Mouse (Mus musculus): ENCODE measurements at regions not wholly inside any gene's neighbourhood (a gene's known extent, or its start where the extent isn't known, plus 50 kb on each side); places are given as distances from the start of the nearest gene placed in this dataset.

- H3K4me3 ChIP-seq (replicated peaks in 1 of 3; ENCODE audit: low read depth in 2 of 3, low read length in 2 of 3, poor library complexity in 1 of 3): no peak overlapping the region
- H3K9ac ChIP-seq (ENCODE audit: insufficient read depth, low read depth): no peak overlapping the region
- TF ChIP-seq MAFK (IDR thresholded peaks at IDR 0.05; ENCODE audit: insufficient replicate concordance, low read length) (0 out of 2 replicates have a peak, but pooled peaks have one; percentile 21), CHD2 (IDR thresholded peaks at IDR 0.05; ENCODE audit: low read length) (no peak), RAD21 (IDR thresholded peaks at IDR 0.05; ENCODE audit: low read depth, low read length) (no peak), ELF1 (IDR thresholded peaks at IDR 0.05; ENCODE audit: low read depth, low read length) (no peak), TCF12 (IDR thresholded peaks at IDR 0.05; ENCODE audit: low read depth, low read length) (no peak), NELFE (IDR thresholded peaks at IDR 0.05; ENCODE audit: low read depth, low read length) (no peak), KAT2A (IDR thresholded peaks at IDR 0.05; ENCODE audit: insufficient replicate concordance, low read length) (no peak), PAX5 (IDR thresholded peaks at IDR 0.05; ENCODE audit: low read length) (no peak)
- no peaks in the 10 kb centered on the region for H3K79me2 ChIP-seq (replicated peaks; ENCODE audit: control insufficient read depth, extremely low read depth, insufficient read depth, poor library complexity, severe bottlenecking)
- H3K9me3 ChIP-seq (replicated peaks; ENCODE audit: low read length): no peaks in the 10 kb centered on the region
- no peak for DNase-seq (ENCODE audit: extremely low read depth)
- H3K27ac ChIP-seq (ENCODE audit: insufficient read depth, low read depth): no peak overlapping the region
- H3K4me1 ChIP-seq (ENCODE audit: control insufficient read depth in 1 of 2, insufficient read depth in 2 of 2): no peaks in the 10 kb centered on the region
- dilution Hi-C loops (cut with MboI; ENCODE audit: extremely low pct_ligation_motif_present, extremely low pct_unique_long_range_greater_than_20kb, low sequenced_read_pairs) (no loop called here), in situ Hi-C loops (cut with MboI; ENCODE audit: low pct_ligation_motif_present, low pct_unique_long_range_greater_than_20kb, low sequenced_read_pairs) (no loop called here)
- no peak overlapping the region for H3K4me2 ChIP-seq (ENCODE audit: insufficient read depth, low read depth, poor library complexity, severe bottlenecking)
- H3K27me3 ChIP-seq (replicated peaks): no peaks in the 10 kb centered on the region
- H3K36me3 ChIP-seq (replicated peaks in 1 of 2; ENCODE audit: control insufficient read depth in 1 of 2, insufficient read depth in 1 of 2, low read length in 1 of 2): no peaks in the 10 kb centered on the region
Measured at GRCm38 (mm10) chr6:98731010-98731530, 388.5 kb upstream of the Gm765 start.

GRCm38 (mm10) chr6:98726605-98727144 is 384.1 kb upstream of the Gm765 start:
- DNase-seq (ENCODE audit: extremely low read depth): no peak

More at GRCm38 (mm10) chr6:98726605-98727144, 384.1 kb upstream of the Gm765 start:
- dilution Hi-C loops (cut with MboI; ENCODE audit: extremely low pct_ligation_motif_present, extremely low pct_unique_long_range_greater_than_20kb, low sequenced_read_pairs): no loop called here
- Histone ChIP-seq H3K27ac (ENCODE audit: insufficient read depth, low read depth) (no peak overlapping the region), H3K36me3 (replicated peaks in 1 of 2; ENCODE audit: control insufficient read depth in 1 of 2, insufficient read depth in 1 of 2, low read length in 1 of 2) (no peaks in the 10 kb centered on the region), H3K9me3 (replicated peaks; ENCODE audit: low read length) (no peaks in the 10 kb centered on the region), H3K4me2 (ENCODE audit: insufficient read depth, low read depth, poor library complexity, severe bottlenecking) (no peak overlapping the region), H3K4me1 (ENCODE audit: control insufficient read depth in 1 of 2, insufficient read depth in 2 of 2) (no peaks in the 10 kb centered on the region), H3K27me3 (replicated peaks) (no peaks in the 10 kb centered on the region), H3K79me2 (replicated peaks; ENCODE audit: control insufficient read depth, extremely low read depth, insufficient read depth, poor library complexity, severe bottlenecking) (no peaks in the 10 kb centered on the region), H3K4me3 (replicated peaks in 1 of 3; ENCODE audit: low read depth in 2 of 3, low read length in 2 of 3, poor library complexity in 1 of 3) (no peak overlapping the region), H3K9ac (ENCODE audit: insufficient read depth, low read depth) (no peak overlapping the region)
- in situ Hi-C loops (cut with MboI; ENCODE audit: low pct_ligation_motif_present, low pct_unique_long_range_greater_than_20kb, low sequenced_read_pairs): no loop called here
- TF ChIP-seq POLR2AphosphoS2 (IDR thresholded peaks at IDR 0.05; ENCODE audit: low read depth, low read length) (no peak), IRF4 (IDR thresholded peaks at IDR 0.05; ENCODE audit: low read depth, low read length) (no peak), EP300 (IDR thresholded peaks at IDR 0.05; ENCODE audit: low read length) (no peak), HCFC1 (IDR thresholded peaks at IDR 0.05; ENCODE audit: low read depth, low read length) (no peak), MAFK (IDR thresholded peaks at IDR 0.05; ENCODE audit: insufficient replicate concordance, low read length) (no peak), KAT2A (IDR thresholded peaks at IDR 0.05; ENCODE audit: insufficient replicate concordance, low read length) (no peak), TCF12 (IDR thresholded peaks at IDR 0.05; ENCODE audit: low read depth, low read length) (no peak), ZNF384 (IDR thresholded peaks at IDR 0.05; ENCODE audit: low read depth, low read length) (no peak), ETS1 (conservative IDR thresholded peaks at IDR 0.05; ENCODE audit: low read depth, low read length) (no peak), PAX5 (IDR thresholded peaks at IDR 0.05; ENCODE audit: low read length) (no peak), CHD2 (IDR thresholded peaks at IDR 0.05; ENCODE audit: low read length) (no peak), ZC3H11A (IDR thresholded peaks at IDR 0.05; ENCODE audit: low read depth, low read length) (no peak), TBP (conservative IDR thresholded peaks at IDR 0.05; ENCODE audit: low read depth, low read length) (no peak)

All from CH12.LX (cell line).